Comparison of ENCODE assay signal across 22 mouse cellular contexts in the genomic region with DNA sequence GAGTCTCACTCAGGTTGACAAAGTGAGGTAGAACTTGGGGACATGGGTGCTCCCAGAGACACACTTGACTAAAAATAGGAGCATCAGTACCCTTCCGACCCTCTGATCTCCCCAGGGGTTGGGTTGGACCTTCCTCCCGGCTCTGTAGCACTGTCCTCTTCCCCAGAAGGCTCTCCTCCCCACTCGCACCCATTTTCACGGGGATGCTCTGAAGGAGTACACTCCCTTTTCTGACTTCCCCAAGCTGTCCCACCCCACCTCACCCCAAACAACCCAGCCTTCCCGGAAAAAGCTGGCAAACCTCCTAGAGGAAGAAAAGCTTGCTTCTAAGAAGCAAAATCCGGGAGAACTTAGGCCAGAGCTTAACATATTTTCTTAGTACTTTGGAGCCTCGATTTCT. TPM values are rescaled to one million over a fixed set of nuclear protein-coding genes. Genes with fewer than 3 reads are reported as not detected.
"Had no signal": no experiment of that assay in that cellular context is flagged by ENCODE, and none has a peak within 500 bp of the region (broad histone marks: within the 10 kb centered on the region; RNA-seq: fewer than 3 reads in every experiment).

No protein-coding gene starts in this region.

- H3K4me3 ChIP-seq: neural tube, embryonic 15.5 days; stomach, embryonic 15.5 days had no signal

- H3K27ac ChIP-seq: neural tube, embryonic 15.5 days; stomach, embryonic 15.5 days; stomach, postnatal 0 days had no signal

- DNase-seq: retina, postnatal 1 day; right cerebral cortex, adult 18-20 months; right cerebral cortex, postnatal 14 days; right cerebral cortex, postnatal 25 days; right cerebral cortex, postnatal 4 days; spleen, adult 18-20 months; thymus, adult 18-20 months; thymus, adult 2 months; thymus, postnatal 14 days; thymus, postnatal 25 days; thymus, postnatal 36 days; thymus, postnatal 4 days had no signal

- H3K9ac ChIP-seq: neural tube, embryonic 15.5 days; stomach, embryonic 15.5 days had no signal

- H3K4me1 ChIP-seq: neural tube, embryonic 15.5 days; stomach, embryonic 15.5 days had no signal

- H3K27me3 ChIP-seq: neural tube, embryonic 15.5 days; stomach, embryonic 15.5 days had no signal

- H3K36me3 ChIP-seq: neural tube, embryonic 15.5 days; stomach, embryonic 15.5 days had no signal

- H3K9me3 ChIP-seq: neural tube, embryonic 15.5 days; stomach, embryonic 15.5 days had no signal

RNA-seq across cellular contexts. Expression of gene Slco2b1, which starts 20.3 kb away (rescaled TPM):
- total RNA-seq: neutrophil, adult 5-6 weeks had no signal

RNA-seq across cellular contexts. Expression of gene Olfr520, which starts 39.3 kb away (rescaled TPM):
- total RNA-seq: neutrophil, adult 5-6 weeks had no signal
- polyA plus RNA-seq: neural tube, embryonic 14.5 days; neural tube, embryonic 15.5 days; small intestine, adult 2 months; spleen, adult 2 months; stomach, embryonic 14.5 days; stomach, embryonic 15.5 days; stomach, embryonic 16.5 days; stomach, postnatal 0 days; thymus, adult 2 months; thymus, postnatal 0 days had no signal
